Mouse (Mus musculus) forebrain, embryonic 12.5 days (tissue): ENCODE data around the gene Adam17. TPM values are rescaled to one million over a fixed set of nuclear protein-coding genes. Genes with fewer than 3 reads are reported as not detected.
"Not testable (repeated sequence)": the region's sequence is repeated elsewhere in the genome, so short reads cannot be mapped to it uniquely, and the experiment has no call there.

Experiments
- ATAC-seq: fragments of 200-750 bp; cut with Nextera tagmentation; 2 replicates; pipeline ENCODE4 v1.8.0; 2017; ENCODE audit warnings: moderate TSS enrichment; ENCODE audit not compliant: low FRiP score
- H3K27ac ChIP-seq: fragments of 300-500 bp; sonication (generic); 2 replicates; pipeline ENCODE4 v1.5.1; 2016; ENCODE audit warnings: mild to moderate bottlenecking
- H3K27me3 ChIP-seq: fragments of 300-500 bp; sonication (generic); 2 replicates; pipeline ENCODE4 v1.6.1; 2016; ENCODE audit warnings: mild to moderate bottlenecking
- H3K36me3 ChIP-seq: fragments of 300-500 bp; sonication (generic); replicated peaks from 2 replicates; pipeline ENCODE4 v1.6.1; 2016; ENCODE audit warnings: mild to moderate bottlenecking
- H3K4me1 ChIP-seq: fragments of 300-500 bp; sonication (generic); 2 replicates; pipeline ENCODE4 v1.6.1; 2016
- H3K4me2 ChIP-seq: fragments of 300-500 bp; sonication (generic); 2 replicates; pipeline ENCODE4 v1.6.1; 2016; ENCODE audit warnings: mild to moderate bottlenecking, moderate library complexity
- H3K4me3 ChIP-seq: fragments of 300-500 bp; sonication (generic); replicated peaks from 2 replicates; pipeline ENCODE4 v1.5.1; 2016; ENCODE audit warnings: mild to moderate bottlenecking
- H3K9ac ChIP-seq: fragments of 300-500 bp; sonication (generic); 2 replicates; pipeline ENCODE4 v1.6.1; 2016; ENCODE audit warnings: mild to moderate bottlenecking
- H3K9me3 ChIP-seq: fragments of 300-500 bp; sonication (generic); 2 replicates; pipeline ENCODE4 v1.6.1; 2016
- WGBS: fragments of 180-500 bp; shearing (Covaris S2); methylation state at CpG from one replicate; pipeline ENCODE4 v1.1.7; 2016; 5-methylcytosine and 5-hydroxymethylcytosine counted together
- polyA plus RNA-seq: library from polyadenylated mRNA; unstranded; fragments of >200 nt; fragmentation: Nextera tagmentation; extraction: Ambion mirVana; gene quantifications from 2 replicates; pipeline ENCODE4 v1.2.1, GENCODE M21; 2016

The Adam17 gene
- polyA plus RNA-seq: 33.7 and 39.3 TPM in 2 replicates

DNA sequence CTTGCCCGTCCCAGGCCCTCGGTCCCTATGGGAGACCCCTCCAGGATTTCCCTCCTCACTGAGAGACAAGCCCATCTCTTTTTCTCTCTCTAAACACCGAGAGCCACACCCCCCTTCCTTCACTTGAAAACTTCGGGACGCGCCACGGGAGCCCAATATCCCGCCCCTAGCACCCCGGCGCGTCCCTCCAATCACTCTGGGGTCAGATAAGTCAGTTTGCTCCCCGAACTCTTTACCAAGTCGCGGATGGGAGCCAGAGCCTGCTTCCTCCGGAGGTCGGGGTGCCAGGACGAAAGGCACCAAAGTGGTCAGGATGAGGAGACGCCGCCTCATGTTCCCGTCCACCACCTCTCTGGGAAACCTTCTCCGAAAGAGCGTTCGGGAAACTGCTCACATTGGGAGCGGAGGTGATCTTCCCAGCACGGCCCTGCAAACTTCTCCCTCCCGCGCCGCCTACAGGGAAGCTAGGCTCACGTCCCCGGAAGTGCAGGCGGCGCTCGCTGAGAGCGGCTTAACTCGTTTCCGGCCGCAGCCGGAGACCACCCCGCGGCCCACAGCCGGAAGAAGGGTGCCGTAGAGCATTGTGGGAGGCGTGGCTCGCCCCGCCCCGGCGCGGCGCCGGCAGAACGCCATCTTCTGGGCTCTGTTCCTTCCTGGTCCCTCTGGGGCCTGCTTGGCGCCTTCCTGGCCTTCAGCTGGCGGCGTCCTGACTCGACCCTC is at the start of gene Adam17:
Gene Adam17, minus strand, starts transcription at position 533 of the 720 bp plus-strand sequence.
- Histone ChIP-seq H3K27me3 (no peaks in the 10 kb centered on the region), H3K4me3 (peak within 1 kb of the TSS; percentile 64), H3K4me1 (peaks cover 6% of the 10 kb centered on the region), H3K9me3 (no peaks in the 10 kb centered on the region), H3K36me3 (no peaks in the 10 kb centered on the region), H3K9ac (peak within 1 kb of the TSS; percentile 84), H3K4me2 (peak within 1 kb of the TSS; percentile 75), H3K27ac (peak within 1 kb of the TSS; percentile 90)
- under 1% methylated on average over 55 of the region's 55 CpGs for WGBS
- peak; percentile 96 for ATAC-seq

GRCm38 (mm10) chr12:21418621-21419131 is 45.2 kb upstream of the Adam17 start:
- Histone ChIP-seq H3K4me2 (peak overlapping the region; percentile 60), H3K36me3 (peaks cover 19% of the 10 kb centered on the region), H3K27me3 (no peaks in the 10 kb centered on the region), H3K27ac (no peak overlapping the region; the same call in 1 of the 2 replicates), H3K9ac (no peak overlapping the region), H3K4me1 (peaks cover 12% of the 10 kb centered on the region), H3K9me3 (0 out of 2 replicates have a peak, but pooled peaks cover 5% of the 10 kb centered on the region), H3K4me3 (peak overlapping the region; percentile 93)
- WGBS: 43% methylated on average over 11 of the region's 11 CpGs
- no peak for ATAC-seq

DNA sequence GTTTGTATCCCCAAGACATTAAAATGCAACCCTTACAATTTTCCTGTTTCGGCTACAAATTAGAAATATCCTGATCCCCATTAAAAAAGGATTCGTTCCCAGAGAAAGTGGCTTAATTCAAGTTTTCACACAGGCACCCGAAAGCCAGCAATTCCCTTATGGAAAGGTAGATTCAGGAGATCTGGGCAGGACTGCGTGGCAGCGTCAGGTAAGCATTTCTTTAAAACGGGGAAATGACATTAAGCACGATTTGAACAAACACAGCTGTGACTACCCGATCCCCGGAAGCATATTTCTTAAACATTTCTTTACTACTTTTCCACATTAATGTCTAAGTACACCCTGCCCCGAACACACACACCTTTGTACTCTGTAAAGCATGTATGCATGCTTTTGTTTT is 44.7 kb upstream of the Adam17 start:
- Histone ChIP-seq H3K9me3 (peaks cover 9% of the 10 kb centered on the region; the same call in 1 of the 2 replicates), H3K9ac (peak overlapping the region; percentile 96), H3K27me3 (no peaks in the 10 kb centered on the region), H3K4me3 (peak overlapping the region; percentile 93), H3K4me1 (peaks cover 12% of the 10 kb centered on the region), H3K27ac (peak overlapping the region; percentile 100), H3K36me3 (peaks cover 25% of the 10 kb centered on the region), H3K4me2 (peak overlapping the region; percentile 60)
- no peak for ATAC-seq
- WGBS: 5% methylated on average over 10 of the region's 10 CpGs

GRCm38 (mm10) chr12:21417100-21418070 is 44.0 kb upstream of the Adam17 start, which contains the start of gene Ywhaq:
TSS of gene Ywhaq (minus strand) at chr12:21417637.
- WGBS: under 1% methylated on average over 75 of the region's 103 CpGs
- Histone ChIP-seq H3K4me3 (peak within 1 kb of the TSS; percentile 93), H3K36me3 (peaks cover 32% of the 10 kb centered on the region), H3K9ac (peak within 1 kb of the TSS; percentile 96), H3K4me2 (peak within 1 kb of the TSS; percentile 72), H3K4me1 (peaks cover 12% of the 10 kb centered on the region), H3K27me3 (no peaks in the 10 kb centered on the region), H3K9me3 (peaks cover 14% of the 10 kb centered on the region), H3K27ac (peak within 1 kb of the TSS; percentile 100)
- peak; percentile 99 for ATAC-seq

GRCm38 (mm10) chr12:21416506-21416905 is 43.1 kb upstream of the Adam17 start:
- peak overlapping the region; percentile 72 for H3K4me2 ChIP-seq
- H3K27me3 ChIP-seq: no peaks in the 10 kb centered on the region
- peaks cover 12% of the 10 kb centered on the region for H3K4me1 ChIP-seq
- peak overlapping the region; percentile 85 for H3K9ac ChIP-seq
- no peak for ATAC-seq
- WGBS: 1% methylated on average over 15 of the region's 15 CpGs
- H3K9me3 ChIP-seq: peaks cover 22% of the 10 kb centered on the region
- peak overlapping the region; percentile 93 for H3K4me3 ChIP-seq
- peaks cover 41% of the 10 kb centered on the region for H3K36me3 ChIP-seq
- H3K27ac ChIP-seq: peak overlapping the region; percentile 69

DNA sequence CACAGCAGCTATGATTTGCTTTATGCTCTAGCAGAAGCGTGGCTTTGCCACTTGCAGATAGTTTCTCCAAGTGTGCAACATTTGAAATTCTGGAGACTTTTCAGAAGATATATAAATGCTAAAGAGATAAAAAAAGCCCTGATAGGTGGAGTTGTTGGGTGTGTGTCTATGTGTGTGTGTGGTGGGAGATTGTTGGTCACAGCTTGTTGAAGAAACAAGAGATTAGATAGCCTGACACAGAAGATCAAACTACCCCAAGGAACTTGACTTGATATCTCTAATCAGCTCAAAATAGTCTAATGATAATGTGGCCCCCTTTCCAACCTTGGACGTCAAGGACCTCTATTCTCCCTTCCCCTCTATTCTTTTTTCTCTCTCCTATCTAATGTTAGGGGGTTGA is 37.2 kb upstream of the Adam17 start:
- Histone ChIP-seq H3K36me3 (peaks cover 94% of the 10 kb centered on the region), H3K4me1 (peaks cover 6% of the 10 kb centered on the region), H3K9ac (no peak overlapping the region), H3K4me3 (no peak overlapping the region), H3K4me2 (no peak overlapping the region), H3K27me3 (no peaks in the 10 kb centered on the region), H3K27ac (no peak overlapping the region), H3K9me3 (peaks cover 49% of the 10 kb centered on the region)
- 97% methylated on average over 2 of the region's 2 CpGs for WGBS
- no peak for ATAC-seq

- WGBS: 96% methylated on average over 3 of the region's 3 CpGs
- no peak for ATAC-seq
- H3K9me3 ChIP-seq: peaks cover 49% of the 10 kb centered on the region
Measured at GRCm38 (mm10) chr12:21409651-21410050, 36.2 kb upstream of the Adam17 start.

GRCm38 (mm10) chr12:21408789-21409367 is 35.4 kb upstream of the Adam17 start:
- H3K4me1 ChIP-seq: no peaks in the 10 kb centered on the region
- peaks cover 43% of the 10 kb centered on the region for H3K9me3 ChIP-seq
- H3K9ac ChIP-seq: no peak overlapping the region
- H3K4me2 ChIP-seq: no peak overlapping the region
- WGBS: 99% methylated on average over 2 of the region's 2 CpGs
- no peak for ATAC-seq
- peaks cover 93% of the 10 kb centered on the region for H3K36me3 ChIP-seq
- no peaks in the 10 kb centered on the region for H3K27me3 ChIP-seq
- H3K4me3 ChIP-seq: no peak overlapping the region
- no peak overlapping the region for H3K27ac ChIP-seq

More at GRCm38 (mm10) chr12:21409651-21410050, 36.2 kb upstream of the Adam17 start:
- H3K36me3 ChIP-seq: peaks cover 94% of the 10 kb centered on the region
- no peak overlapping the region for H3K4me2 ChIP-seq
- no peak overlapping the region for H3K27ac ChIP-seq
- H3K27me3 ChIP-seq: no peaks in the 10 kb centered on the region
- H3K4me1 ChIP-seq: peaks cover under 1% of the 10 kb centered on the region; the same call in 1 of the 2 replicates
- H3K4me3 ChIP-seq: no peak overlapping the region
- no peak overlapping the region for H3K9ac ChIP-seq

DNA sequence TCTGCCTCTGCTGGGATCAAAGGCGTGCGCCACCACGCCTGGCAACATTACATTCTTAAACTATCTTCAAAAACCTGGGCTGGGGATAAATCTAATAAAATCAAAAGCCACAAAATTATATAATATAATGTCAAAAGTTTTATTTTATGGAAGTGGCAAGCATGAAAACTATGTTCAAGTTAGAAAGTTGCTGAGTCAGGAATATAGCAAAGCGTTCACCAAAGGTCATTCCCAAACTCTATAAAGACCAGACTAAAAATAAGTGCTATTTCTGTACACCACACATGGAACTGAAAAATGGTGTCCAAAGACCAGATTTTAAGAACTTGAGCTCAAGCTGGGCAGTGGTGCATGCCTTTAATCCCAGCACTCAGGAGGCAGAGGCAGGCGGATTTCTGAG is 29.3 kb upstream of the Adam17 start:
- WGBS: 96% methylated on average over 5 of the region's 5 CpGs
- peaks cover 64% of the 10 kb centered on the region for H3K36me3 ChIP-seq
- no peak overlapping the region for H3K27ac ChIP-seq
- no peaks in the 10 kb centered on the region for H3K27me3 ChIP-seq
- H3K9me3 ChIP-seq: peaks cover 4% of the 10 kb centered on the region; the same call in 1 of the 2 replicates
- no peak for ATAC-seq
- H3K9ac ChIP-seq: no peak overlapping the region
- H3K4me3 ChIP-seq: no peak overlapping the region
- H3K4me2 ChIP-seq: no peak overlapping the region
- H3K4me1 ChIP-seq: no peaks in the 10 kb centered on the region

DNA sequence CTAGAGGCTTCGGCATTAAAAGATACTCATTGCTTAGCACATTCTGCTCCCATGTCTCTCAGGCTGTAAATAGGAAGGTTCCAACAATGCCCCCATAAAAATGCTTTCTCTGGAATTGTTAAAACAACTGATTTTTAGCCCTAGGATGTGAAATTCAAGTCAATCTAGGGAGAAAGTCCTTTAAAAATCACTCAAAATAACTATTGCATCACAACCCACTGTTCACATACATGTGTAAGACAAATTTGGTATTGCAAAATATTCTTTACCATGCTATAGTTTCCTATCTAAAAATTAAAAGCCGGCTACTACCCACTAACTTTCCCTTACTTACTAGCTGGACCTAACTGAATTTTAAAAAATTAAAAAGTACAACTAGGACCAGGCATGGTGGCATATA is 12.8 kb upstream of the Adam17 start:
- Histone ChIP-seq H3K9me3 (no peaks in the 10 kb centered on the region), H3K4me2 (no peak overlapping the region), H3K4me3 (no peak overlapping the region), H3K27me3 (no peaks in the 10 kb centered on the region), H3K27ac (no peak overlapping the region), H3K36me3 (peaks cover 34% of the 10 kb centered on the region), H3K4me1 (no peaks in the 10 kb centered on the region), H3K9ac (no peak overlapping the region)
- 97% methylated on average over 2 of the region's 2 CpGs for WGBS
- no peak for ATAC-seq

DNA sequence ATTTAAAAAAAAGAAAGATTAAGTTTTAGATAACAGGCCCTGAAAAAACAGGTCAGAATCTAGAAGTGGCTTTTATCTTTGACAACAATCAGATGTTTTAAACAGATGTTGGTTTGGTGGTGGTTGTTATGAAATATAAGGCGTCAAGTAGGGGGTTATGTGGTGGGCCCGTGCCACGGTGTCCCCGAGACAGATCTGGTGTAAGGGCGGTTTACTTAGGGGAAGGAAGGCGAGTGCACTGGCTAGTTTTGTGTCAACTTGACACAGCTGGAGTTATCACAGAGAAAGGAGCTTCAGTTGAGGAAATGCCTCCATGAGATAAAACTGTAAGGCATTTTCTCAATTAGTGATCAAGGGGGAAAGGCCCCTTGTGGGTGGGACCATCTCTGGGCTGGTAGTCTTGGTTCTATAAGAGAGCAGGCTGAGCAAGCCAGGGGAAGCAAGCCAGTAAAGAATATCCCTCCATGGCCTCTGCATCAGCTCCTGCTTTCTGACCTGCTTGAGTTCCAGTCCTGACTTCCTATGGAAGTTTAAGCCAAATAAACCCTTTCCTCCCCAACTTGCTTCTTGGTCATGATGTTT is 5.4 kb upstream of the Adam17 start:
- H3K27ac ChIP-seq, ATAC-seq: not testable (repeated sequence)
- WGBS: 89% methylated on average over 6 of the region's 6 CpGs

More for the DNA sequence above, 5.4 kb upstream of the Adam17 start:
- H3K4me3 ChIP-seq, H3K36me3 ChIP-seq, H3K9me3 ChIP-seq, H3K4me2 ChIP-seq, H3K9ac ChIP-seq, H3K4me1 ChIP-seq, H3K27me3 ChIP-seq: not testable (repeated sequence)
